Mouse (Mus musculus): ENCODE measurements around the gene Lyst.
A peak's percentile ranks its signal among the peaks of the same experiment; 100 is the strongest.
"Not testable (repeated sequence)": the region's sequence is repeated elsewhere in the genome, so short reads cannot be mapped to it uniquely, and the experiment has no call there.

Gene Lyst

GRCm38 (mm10) chr13:13637981-13638380, 47.8 kb downstream of the Lyst start:
- no peak for DNase-seq

- no peak for DNase-seq
Measured at GRCm38 (mm10) chr13:13638725-13639124, 48.5 kb downstream of the Lyst start.

DNA sequence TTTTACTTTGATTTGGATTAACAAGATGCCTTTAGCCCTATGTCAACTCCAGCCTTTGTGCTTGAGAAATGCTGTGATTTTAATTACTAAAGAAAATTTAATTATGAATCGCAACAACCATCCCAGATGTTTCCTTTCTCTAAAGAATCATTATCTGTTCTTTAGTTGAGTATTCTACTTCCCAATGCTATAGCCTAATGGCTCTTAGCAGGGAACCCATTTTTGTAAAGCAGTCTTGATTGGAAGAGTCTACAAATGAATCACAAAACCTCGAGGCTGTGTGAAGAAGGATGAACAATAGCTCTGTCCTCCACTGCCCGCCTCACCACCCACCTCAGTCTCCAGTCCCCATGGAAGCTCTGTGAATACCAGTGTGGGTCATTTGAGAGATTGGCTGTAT, 57.1 kb downstream of the Lyst start:
- no peak for DNase-seq

DNA sequence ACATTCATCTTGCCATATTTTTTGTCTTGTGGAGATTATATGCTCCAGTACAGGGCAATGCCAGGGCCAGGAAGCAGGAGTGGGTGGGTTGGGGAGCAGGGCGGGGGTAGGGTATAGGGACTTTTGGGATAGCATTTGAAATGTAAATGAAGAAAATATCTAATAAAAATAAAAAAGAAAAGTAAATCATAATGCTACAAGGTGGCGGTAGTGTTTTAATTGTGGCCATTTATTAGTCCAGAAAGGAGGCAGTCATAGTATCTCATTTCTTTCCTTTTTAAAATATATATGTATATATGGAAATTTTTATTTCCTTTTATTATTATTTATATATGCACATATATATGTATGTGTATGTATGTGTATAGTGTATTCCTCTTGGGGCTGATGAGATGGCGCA, 65.3 kb downstream of the Lyst start:
- DNase-seq, result peak; percentile 13

GRCm38 (mm10) chr13:13666103-13666502, 75.9 kb downstream of the Lyst start:
- DNase-seq, result not testable (repeated sequence)

- no peak for DNase-seq
Measured at GRCm38 (mm10) chr13:13670669-13671068, 80.5 kb downstream of the Lyst start.

- DNase-seq, result no peak
Measured at GRCm38 (mm10) chr13:13671585-13672328, 81.6 kb downstream of the Lyst start.

DNA sequence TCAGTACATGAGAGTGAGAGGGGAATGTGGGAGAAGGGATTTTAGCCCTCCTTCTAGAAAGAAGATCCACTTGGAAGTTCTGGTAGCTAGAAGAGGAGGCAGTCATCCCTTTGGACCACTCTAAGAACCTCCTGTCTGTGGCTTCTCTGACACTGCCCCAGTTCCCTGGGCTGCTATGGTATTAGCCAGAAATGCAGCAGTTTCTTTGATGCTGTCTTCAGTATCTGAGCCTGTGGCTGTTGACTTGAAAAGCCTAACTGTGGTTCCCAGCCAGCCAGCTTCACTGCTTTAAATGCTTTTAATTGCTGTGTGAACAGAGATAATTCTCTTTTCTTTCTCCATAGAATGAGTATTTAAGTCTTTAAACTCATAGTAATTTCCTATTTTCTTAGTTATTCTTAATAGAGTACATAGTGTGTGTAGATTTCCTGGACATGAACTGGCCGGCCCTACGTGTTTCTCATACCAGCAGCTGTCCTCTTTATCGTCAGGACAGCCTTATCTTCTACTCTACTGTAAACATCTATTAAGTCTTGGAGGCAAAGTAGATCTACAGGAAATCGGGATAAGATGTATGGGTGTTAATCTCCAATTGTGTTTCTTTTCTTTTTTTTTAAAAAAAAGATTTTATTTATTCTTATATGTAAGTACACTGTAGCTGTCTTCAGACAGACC, 84.6 kb downstream of the Lyst start:
- no peak for DNase-seq

DNA sequence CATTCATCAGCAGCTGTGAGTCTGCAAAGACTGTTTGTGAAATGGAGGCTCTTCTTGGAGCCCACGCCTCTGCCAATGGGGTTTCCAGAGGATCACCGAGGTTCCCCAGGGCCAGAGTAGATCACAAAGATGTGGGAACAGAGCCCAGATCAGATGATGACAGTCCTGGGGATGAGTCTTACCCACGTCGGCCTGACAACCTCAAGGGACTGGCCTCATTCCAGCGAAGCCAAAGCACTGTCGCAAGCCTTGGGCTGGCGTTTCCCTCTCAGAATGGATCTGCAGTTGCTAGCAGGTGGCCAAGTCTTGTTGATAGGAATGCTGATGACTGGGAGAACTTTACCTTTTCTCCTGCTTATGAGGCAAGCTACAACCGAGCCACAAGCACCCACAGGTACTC, 87.7 kb downstream of the Lyst start:
- DNase-seq, result peak; percentile 8

DNA sequence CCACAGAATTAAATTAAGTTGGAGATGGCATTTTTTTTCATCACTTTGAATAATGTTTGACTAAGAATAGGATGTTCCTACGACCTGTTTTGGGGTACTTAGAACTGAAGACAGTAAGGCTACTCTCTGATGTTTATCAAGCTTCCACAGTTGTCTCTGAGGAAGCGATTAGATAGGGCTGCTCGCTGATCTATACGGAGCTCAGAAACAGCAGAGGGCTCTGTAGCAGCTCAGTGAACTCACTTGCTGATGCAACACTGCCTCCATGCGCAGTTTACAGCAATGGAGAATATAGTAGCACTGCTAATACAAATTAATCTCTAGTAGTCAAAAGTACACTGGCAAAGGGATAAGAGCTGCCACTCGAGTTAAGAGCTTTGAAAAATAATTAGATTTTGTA, 91.4 kb downstream of the Lyst start:
- no peak for DNase-seq

DNA sequence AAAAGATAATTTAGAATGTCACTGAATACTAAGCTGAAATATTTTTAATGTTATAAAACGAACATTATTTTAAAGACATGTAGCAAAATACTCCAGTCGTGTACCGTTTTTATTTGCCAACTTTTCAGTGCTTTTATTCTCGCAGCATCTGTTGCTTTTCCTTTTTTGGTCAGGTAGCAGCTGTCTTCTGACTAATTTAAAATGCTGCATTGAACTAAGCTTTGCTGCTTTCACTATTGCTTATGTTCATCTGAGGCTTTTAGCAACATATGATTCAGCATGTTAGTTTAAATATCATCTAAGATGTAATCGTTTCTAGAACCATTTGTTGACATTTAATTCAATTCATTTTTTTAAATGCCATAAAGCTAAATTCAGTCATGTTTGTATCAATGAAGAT, 113.3 kb downstream of the Lyst start:
- no peak for DNase-seq

GRCm38 (mm10) chr13:13721435-13721834, 131.2 kb downstream of the Lyst start:
- not testable (repeated sequence) for DNase-seq

- no peak for DNase-seq
Measured at GRCm38 (mm10) chr13:13723293-13723692, 133.1 kb downstream of the Lyst start.

DNA sequence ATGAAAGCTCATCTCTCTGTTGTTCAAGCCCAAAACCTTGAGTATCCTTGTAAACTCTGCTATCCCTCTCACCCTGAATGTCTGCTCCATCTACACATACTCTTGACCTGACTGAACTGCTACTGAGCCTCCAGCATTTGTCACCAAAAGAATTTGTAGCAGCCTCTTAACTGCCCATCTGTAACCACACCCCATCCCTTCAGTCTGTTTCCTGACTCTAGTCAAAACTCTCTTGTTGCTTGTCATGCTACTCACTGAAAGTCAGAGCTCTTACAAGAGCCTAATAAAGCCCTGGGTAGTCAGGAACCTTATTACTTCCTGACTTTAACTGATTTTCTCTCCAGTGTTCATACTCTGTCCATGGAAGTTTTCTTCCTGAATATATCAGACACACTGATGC, 133.6 kb downstream of the Lyst start:
- no peak for DNase-seq

DNA sequence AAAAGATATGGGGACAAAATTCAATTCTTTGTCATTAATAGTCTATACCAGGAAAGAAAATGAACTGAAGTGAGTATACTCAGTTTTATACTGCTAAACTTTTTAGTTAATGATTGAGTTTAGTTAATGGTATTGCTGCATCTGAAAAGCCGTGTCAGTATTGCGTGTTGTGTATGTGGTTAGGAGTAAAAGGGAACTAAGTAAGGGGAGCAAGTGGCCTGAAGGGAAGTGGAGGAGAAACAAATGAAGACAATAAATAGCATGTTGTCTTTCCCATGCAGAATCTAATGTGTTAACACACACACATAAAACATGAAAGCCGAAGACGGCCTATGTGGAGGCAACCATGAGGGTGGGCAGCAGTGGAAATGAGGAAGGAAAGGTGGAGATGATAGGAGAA, 149.0 kb downstream of the Lyst start:
- no peak for DNase-seq

GRCm38 (mm10) chr13:13745911-13746310, 155.7 kb downstream of the Lyst start:
- DNase-seq, result no peak

GRCm38 (mm10) chr13:13775778-13776494, 185.7 kb downstream of the Lyst start:
- no peak for DNase-seq

DNA sequence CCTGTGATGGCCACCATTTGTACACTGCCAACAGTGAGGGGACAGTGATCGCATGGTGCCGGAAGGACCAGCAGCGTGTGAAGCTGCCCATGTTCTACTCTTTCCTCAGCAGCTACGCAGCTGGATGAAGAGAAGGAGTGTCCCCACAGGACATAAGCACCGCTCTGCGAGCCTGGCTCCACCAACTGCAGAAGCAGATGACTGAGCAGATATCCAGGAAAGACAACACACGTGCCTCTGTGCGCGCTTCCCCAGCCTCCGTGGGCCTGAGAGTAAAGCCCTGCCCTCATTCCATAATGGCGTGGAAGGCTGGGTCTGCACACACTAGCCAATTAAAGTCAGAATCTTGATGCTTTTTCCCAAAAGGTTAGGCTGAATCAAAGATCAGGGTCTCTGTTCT, 186.9 kb downstream of the Lyst start:
- DNase-seq, result no peak

DNA sequence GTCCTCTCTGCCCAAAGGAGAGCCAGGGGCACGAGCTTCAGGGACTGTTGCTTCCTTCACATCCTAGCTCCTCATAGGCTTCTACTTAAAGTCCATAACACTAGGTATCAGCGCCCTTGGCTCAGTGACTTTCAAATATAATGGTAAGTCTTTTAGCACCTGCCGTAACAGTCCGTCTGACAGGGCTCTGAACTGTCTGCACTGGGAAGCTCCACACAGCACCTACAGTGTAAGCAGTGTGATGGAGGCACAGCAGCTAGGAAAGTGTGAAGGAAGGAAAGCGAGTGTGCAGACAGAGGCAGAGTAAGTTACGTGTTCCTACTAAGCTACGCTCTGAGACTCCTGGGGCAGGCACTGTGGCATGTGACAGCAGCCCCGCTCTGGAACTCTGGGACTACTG, 187.5 kb downstream of the Lyst start:
- DNase-seq, result no peak

DNA sequence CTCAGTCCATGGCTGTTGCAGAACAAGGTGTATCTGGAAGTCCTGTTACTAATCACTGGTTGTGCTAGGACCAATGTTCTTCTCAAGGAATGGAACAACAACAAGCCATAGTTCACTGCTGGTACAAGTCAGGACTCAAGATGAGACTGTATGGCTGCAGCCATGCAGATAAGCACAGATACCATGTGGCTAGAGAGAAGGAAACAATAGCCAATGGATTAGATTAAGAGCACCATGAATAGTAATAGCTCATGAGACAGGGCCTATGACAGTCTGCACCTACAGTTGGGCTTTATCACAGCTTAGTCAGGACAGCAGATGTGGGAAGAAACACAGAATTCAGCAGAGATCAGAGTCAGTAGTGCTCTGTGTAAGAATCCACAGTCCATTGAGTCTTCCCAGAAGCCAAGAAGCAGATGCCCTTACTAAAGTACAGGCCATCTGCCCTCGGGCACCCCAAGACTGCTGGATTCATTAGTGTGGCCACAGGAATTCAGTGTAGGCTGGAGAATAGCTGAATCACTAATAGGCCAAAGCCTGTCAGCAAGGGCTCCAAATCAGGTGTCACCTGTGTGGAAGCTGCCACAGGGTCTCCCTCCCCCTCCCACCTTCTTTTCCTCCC, 188.8 kb downstream of the Lyst start:
- DNase-seq, result no peak

- no peak for DNase-seq
Measured at GRCm38 (mm10) chr13:13780271-13780670, 190.1 kb downstream of the Lyst start.

DNA sequence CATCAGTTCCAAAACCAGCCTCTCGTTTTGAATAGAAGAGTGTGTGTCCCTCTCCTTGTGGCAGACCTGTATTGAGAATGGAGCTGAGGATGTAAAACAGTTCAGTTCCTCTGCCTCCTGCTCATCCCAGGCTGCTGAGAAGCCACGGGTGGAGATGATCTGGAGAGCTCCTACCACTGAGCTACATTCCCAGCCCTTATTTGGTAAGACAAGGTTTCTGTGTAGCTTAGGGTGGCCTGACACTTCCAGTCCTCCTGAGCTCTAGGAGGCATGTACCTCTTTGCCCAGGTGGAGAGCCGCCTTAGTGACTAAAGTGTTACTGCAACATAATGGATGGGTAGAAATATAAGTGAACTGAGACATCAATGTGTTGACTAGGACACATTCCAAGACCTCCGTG, 190.8 kb downstream of the Lyst start:
- no peak for DNase-seq

- DNase-seq, result no peak
Measured at GRCm38 (mm10) chr13:13783296-13783695, 193.1 kb downstream of the Lyst start.

All from cerebellum, adult 9-10 months (tissue).